Mouse (Mus musculus) testis, adult 2 months (tissue): ENCODE results near the gene Hspbp1.

Experiments used
- CTCF ChIP-seq: fragments of 200-500 bp; IDR thresholded peaks from 2 replicates; pipeline ENCODE4 v1.5.1; 2012; ENCODE audit warnings: low read depth, mild to moderate bottlenecking, inconsistent platforms, low read length, moderate library complexity; ENCODE audit not compliant: control insufficient read depth, insufficient read depth, insufficient replicate concordance
- POLR2A ChIP-seq: fragments of 200-500 bp; IDR thresholded peaks from 2 replicates; pipeline ENCODE4 v1.6.1; 2012; ENCODE audit warnings: low read depth, mild to moderate bottlenecking, inconsistent platforms, low read length, moderate library complexity; ENCODE audit not compliant: control insufficient read depth

GRCm38 (mm10) chr7:4663179-4663578, 21.7 kb downstream of the Hspbp1 start:
- TF ChIP-seq CTCF = no peak
- no peak for TF ChIP-seq POLR2A
